Mouse (Mus musculus) ovary, adult 18-20 months (tissue): Measurements from ENCODE around the gene Ttc9b.
"Not testable (repeated sequence)": the region's sequence is repeated elsewhere in the genome, so short reads cannot be mapped to it uniquely, and the experiment has no call there.

Experiments used
- DNase-seq: peaks from one replicate; pipeline ENCODE4 v3.0.0; 2022; ENCODE audit warnings: low spot score, mixed read lengths

The Ttc9b gene

DNA sequence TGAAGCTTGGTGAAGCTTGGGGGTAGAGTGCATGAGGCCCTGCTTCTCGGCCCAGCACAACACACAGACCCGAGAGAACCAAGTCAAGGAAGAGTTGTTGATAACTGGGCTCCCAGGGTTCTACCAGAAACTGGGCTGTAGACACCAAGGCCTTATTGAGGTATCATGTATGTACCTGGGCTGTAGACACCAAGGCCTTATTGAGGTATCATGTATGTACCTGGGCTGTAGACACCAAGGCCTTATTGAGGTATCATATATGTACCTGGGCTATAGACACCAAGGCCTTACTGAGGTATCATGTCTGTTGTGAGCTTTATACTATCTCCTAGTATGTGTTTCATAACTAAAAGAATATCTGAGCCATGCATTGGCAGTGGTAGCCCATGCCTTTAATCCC, 18.6 kb upstream of the Ttc9b start:
- DNase-seq: not testable (repeated sequence)

DNA sequence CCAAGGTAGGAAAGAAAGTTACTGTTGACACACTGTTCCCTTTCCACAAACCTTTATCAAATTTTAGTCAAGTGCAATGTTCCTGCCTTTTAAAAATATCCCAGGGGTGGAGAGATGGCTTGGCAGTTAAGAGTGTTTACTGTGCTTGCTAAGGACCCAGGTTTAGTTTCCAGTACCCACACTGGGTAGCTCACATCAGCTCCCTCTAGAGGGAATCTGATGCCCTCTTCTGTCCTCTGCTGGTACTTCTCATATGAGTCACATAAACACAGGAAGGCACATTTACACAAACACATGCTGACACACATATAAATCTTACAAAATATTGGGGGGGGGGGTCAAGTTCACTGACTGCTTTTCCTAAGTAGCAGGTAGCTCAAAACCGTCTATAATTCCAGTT, 9.2 kb upstream of the Ttc9b start:
- no peak for DNase-seq

GRCm38 (mm10) chr7:27646516-27646915, 7.2 kb upstream of the Ttc9b start:
- no peak for DNase-seq

- no peak for DNase-seq
Observed at GRCm38 (mm10) chr7:27647281-27648002, 6.3 kb upstream of the Ttc9b start.

DNA sequence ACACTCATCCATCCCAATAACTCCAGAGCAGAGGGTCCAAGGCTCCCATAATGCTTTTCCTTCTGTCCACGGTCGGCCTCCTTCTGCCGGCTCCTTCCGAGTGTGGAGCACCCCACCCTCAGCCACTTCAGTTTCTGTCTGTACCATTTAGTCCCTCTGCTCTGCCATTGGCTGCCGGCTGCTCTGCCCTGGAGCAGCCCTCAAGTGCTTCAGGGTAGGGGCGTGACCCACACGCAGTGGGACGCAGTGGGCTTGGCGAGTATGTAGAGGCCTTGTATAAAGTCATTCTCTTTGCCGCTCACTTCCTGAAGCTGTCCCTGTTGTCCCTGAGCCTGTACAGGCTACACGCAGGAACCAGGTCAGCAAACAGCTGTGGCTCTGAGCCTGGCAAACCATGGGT, 4.0 kb upstream of the Ttc9b start:
- no peak for DNase-seq

DNA sequence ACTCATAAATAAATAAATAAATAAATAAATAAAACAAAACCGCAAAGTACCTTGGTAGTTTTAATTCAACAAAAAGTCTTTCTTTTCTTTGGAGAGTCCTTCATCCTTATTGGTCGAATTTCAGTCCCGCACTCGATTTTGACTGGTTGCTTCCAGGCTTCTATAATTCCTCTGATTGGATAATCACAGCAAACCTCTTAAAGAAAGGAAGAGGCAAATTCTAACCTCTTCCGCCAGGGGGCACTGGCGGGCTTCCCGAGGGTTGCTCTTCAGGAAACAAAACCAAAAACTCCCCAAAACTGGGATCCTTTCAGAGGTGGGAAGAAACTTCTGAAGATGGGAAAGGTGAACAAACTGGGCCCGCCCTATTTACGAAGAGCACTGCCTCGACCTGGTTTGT, 2.8 kb upstream of the Ttc9b start:
- DNase-seq: peak; percentile 35

- no peak for DNase-seq
Observed at GRCm38 (mm10) chr7:27654607-27655276, 1.0 kb downstream of the Ttc9b start.

DNA sequence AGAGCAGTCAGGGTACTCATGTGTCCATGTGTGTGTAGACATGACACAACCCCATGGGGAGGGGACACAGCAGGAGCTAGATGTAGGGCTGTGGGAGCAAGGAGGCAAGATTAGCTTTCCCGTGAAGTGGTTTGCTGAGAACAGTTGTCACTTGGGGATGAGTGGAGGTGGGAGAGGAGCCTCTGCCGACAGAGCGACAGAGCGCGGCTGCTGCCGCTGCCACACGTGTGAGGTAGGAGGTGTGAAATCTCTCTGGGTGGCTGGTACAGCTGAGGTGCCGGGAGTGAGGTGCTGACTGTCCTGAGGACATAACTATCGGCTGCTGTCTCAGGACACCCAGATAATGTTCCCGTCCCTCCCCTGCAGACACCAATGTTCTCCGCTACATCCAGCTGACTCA, 1.8 kb downstream of the Ttc9b start:
- no peak for DNase-seq

DNA sequence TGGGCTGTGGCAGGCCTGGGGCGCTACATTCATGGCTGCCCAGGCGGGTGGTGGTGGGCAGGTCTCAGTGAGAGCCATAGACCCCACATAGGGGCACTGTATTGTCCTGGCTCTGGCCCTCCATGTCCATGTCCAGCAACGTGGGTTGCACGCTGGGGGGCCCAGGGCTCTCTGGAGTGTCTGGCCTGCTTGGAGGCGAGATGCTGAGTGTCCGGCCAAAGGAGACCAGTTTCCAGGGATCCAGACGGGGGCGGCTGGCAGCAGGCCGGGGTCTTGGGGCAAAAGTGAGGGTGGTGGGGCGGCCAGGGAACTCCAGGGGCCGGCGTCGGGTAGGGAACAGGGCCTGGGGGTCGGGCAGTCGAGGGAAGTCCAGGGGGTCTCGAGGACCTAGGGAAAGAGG, 2.9 kb downstream of the Ttc9b start:
- no peak for DNase-seq

DNA sequence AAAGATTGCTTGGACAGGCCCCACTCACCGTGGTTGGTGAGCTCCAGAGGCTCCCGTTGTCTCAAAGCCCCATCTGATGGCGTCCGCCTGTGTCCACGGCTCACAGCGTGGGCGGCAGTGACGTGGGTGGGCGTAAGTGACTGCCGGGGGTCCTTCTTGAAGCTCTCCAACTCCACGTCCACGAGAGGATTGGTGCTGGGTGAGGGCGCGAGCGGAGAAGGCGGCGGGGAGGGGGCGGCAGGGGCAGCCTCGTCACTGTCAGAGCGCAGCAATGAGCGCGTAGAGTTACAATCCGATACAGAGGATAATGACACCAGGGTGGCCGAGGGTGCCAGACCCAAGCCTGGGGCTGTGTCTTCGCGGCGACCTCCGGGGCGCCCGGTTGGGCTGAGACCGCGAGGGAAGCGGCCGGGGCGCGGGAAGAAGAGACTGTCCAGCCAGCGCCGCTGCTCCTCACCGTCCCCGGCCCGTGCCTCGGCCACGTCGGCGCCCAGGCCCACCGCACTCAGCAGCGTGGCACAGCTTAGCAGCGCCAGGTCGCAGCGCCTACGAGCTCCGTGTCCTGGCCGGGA, 4.2 kb downstream of the Ttc9b start:
- no peak for DNase-seq

DNA sequence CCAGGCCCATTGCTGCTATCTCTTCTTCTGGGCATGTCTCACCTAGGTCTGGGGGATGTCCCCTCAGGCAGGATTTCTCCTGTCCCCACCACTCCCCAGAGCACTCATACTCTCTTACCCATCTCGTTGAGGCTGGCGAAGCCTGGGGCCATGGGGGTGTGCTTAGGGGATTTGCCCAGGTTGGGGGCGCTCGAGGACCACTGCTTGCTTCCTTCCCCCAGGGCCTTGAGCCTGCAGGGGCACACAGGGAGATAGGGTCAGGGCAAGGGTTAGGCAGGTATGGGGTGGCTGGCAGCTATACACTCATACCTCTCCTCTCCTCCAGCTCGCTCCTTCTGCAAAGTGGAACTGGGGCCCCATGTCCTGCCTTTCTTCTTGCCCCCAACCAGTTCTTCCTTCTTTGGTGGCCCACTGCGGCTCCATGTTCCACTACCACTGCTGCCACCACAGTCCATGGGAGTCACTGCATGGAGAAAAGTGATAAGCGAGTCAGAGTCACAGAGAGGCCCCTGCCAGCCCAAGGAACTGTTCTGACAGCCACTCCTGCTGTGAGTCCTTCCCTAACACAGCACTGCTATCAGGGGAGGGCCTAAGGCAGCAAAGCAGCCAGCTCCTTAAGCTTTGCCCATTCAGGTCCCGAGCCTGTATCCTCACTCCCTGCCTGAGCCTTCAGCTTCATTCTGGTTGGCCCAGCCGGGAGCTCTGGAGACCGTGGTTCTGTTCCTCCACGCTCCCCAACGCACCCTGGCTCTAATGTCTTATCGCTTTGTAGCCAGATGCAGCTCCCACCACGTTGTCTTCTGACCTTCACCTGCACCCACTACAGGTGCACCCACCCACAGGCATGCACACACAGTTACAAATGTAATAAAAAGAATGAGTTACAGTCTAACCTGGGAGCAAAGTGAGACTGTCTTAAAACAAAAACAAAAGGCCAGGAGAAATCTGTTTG, 5.3 kb downstream of the Ttc9b start:
- no peak for DNase-seq

DNA sequence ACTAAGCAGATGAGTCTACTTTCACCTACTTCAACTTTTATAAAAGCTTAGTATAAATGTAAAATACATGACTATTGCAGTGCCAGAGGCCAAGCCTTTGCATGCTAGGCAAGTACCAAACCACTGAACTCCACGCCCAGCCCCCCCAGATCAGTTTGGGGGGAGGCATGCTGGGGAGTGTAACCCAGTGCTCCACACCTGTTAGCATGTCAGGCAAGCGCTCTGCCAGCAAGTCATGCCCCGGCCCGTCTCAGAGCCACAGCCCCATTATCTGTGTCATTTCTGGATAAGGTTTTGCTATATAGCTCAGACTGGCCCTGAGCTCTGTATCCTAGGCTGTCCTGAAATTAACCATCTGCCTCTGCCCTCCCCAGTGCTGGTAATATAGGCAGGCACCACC, 8.3 kb downstream of the Ttc9b start:
- DNase-seq: no peak

- DNase-seq: no peak
Observed at GRCm38 (mm10) chr7:27673064-27673574, 19.4 kb downstream of the Ttc9b start.

DNA sequence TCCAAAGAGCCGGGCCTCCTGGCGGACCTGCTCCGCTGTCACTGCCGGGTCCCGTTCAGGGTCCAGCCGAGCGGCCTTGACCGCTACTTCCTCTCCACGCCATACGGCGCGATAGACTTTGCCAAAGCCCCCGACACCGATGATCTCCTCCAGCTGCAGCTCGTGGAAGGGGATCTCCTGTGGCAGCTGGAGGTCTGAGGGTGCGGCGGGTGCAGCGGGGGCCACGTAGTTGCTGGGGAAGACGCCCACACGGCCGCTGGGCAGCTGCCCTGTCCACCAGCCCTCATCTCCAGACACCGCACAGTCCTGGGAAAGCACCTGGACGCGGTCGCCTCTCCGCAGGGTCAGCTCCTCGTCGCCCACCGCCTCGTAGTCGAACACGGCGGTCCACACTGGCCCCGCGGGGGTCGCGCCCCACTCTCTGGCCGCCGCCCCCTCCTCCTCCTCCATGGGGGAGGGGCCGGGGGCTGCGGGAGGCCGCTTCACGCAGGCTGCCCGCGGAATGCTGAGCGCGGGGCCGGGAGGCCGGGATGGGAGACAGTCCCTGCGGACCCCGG, 19.9 kb downstream of the Ttc9b start:
- DNase-seq: no peak

- DNase-seq: no peak
Observed at GRCm38 (mm10) chr7:27674195-27674521, 20.4 kb downstream of the Ttc9b start.

- DNase-seq: peak; percentile 84
Observed at GRCm38 (mm10) chr7:27674522-27675221, 21.0 kb downstream of the Ttc9b start, which contains the start of gene Map3k10. Map3k10 (minus strand) TSS chr7:27674598.

- no peak for DNase-seq
Observed at GRCm38 (mm10) chr7:27675222-27675612, 21.5 kb downstream of the Ttc9b start.

DNA sequence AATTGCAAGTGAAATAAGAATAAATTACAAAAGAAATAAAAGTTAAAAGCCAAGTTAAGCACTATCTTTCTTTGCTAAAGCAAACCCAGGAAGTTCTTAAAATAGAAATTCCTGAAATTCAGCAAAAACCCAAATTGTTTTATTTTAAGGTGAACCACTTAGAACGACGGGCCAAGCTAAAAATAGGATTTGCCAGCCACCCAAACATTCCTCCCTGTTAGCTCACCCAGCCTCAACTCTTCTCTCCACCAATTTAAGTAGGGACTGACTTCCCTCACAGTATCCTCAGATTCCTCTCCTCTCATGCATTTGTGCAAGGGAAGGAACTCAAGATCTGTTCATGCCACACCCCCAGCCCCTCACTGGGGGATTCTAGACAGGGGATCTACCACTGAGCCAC, 29.5 kb downstream of the Ttc9b start:
- no peak for DNase-seq

GRCm38 (mm10) chr7:27685220-27685619, 31.5 kb downstream of the Ttc9b start:
- no peak for DNase-seq

DNA sequence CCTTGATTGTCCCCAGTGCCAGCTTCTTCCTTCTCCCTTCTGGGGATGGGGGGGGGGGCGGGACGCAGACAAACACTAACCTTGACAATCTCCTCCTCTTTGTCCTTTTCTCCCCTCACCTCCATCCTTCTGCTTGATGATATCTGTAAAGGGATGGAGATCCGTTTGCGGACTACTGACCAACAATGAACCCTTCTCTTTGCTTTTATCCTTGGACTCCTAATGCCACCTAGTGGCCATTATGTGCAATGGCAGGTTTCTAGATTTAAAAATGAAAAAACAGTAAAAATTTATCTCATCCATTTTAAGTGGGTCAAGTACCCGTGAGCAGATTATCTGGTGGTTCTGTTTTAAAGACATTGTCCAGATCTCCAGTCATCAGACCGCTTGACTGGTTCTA, 32.0 kb downstream of the Ttc9b start:
- DNase-seq: no peak

DNA sequence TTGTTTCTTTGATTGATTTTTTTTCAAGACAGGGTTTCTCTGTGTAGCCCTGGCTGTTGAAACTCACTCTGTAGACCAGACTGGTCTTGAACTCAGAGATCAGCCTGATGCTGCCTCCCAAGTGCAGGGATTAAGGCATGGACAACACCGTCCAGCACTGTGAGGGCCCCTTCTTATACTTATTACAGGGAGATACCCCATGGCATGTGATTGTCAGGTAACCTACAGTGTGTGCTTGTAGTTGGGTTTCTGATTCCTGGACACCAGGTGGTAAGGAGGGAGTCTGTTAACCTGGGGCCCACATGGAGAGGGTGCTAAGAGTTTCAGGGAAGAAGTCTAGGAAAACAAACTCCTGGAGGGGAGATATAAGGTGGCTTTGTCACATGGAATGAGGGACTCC, 33.3 kb downstream of the Ttc9b start:
- no peak for DNase-seq
